Mouse (Mus musculus) E14TG2a.4 (cell line): ENCODE data around the gene Tbcc.

ENCODE experiments used
- CTCF ChIP-seq: conservative IDR thresholded peaks from 2 replicates; pipeline ENCODE4 v1.5.1; 2014; ENCODE audit warnings: low read length
- NANOG ChIP-seq: IDR thresholded peaks from 2 replicates; pipeline ENCODE4 v1.6.1; 2014; ENCODE audit warnings: borderline replicate concordance, low read length, mixed read lengths
- POU5F1 ChIP-seq: IDR thresholded peaks from 2 replicates; pipeline ENCODE4 v1.6.1; 2014; ENCODE audit warnings: low read length, borderline replicate concordance

- TF ChIP-seq CTCF (no peak), POU5F1 (no peak), NANOG (no peak)
Observed at GRCm38 (mm10) chr17:46890116-46890815, at the start of gene Tbcc.
